ENCODE assay signal across 22 mouse cellular contexts in genomic region chr13:90939192-90939591, GRCm38 (mm10). TPM values are rescaled to one million over a fixed set of nuclear protein-coding genes. Genes with fewer than 3 reads are reported as not detected.
DNase-seq lines count a peak whose midpoint lies in the region; ATAC-seq and TF ChIP-seq lines count a peak whose summit lies in the region.
"Had no signal": no experiment of that assay in that cellular context is flagged by ENCODE, and none has a peak within 500 bp of the region (broad histone marks: within the 10 kb centered on the region; RNA-seq: fewer than 3 reads in every experiment).

No protein-coding gene starts in this region.

- TF ChIP-seq EP300 in liver, postnatal 0 days (IDR thresholded peaks at IDR 0.05; ENCODE audit: low read depth), result peak; percentile 97

- no peak overlapping the region for H3K4me3 ChIP-seq in intestine, embryonic 15.5 days (replicated peaks)
- H3K4me3 ChIP-seq in intestine, postnatal 0 days (ENCODE audit: low read depth, low read length), result no peak overlapping the region
- H3K4me3 ChIP-seq in intestine, embryonic 16.5 days (ENCODE audit: low read length), result no peak overlapping the region
- no peak overlapping the region for H3K4me3 ChIP-seq in liver, postnatal 0 days (ENCODE audit: low read depth, low read length)
- H3K4me3 ChIP-seq: embryonic facial prominence, embryonic 15.5 days; forebrain, embryonic 12.5 days; heart, embryonic 13.5 days; neural tube, embryonic 13.5 days had no signal

- H3K27ac ChIP-seq in intestine, embryonic 15.5 days, result no peak overlapping the region
- H3K27ac ChIP-seq in intestine, postnatal 0 days (ENCODE audit: low read depth, low read length), result no peak overlapping the region
- H3K27ac ChIP-seq in intestine, embryonic 16.5 days (ENCODE audit: low read length), result no peak overlapping the region
- no peak overlapping the region for H3K27ac ChIP-seq in liver, postnatal 0 days (ENCODE audit: low read depth)
- H3K27ac ChIP-seq: embryonic facial prominence, embryonic 15.5 days; forebrain, embryonic 12.5 days; heart, embryonic 13.5 days; neural tube, embryonic 13.5 days had no signal

- H3K9me3 ChIP-seq in intestine, embryonic 15.5 days, result no peaks in the 10 kb centered on the region
- no peaks in the 10 kb centered on the region for H3K9me3 ChIP-seq in intestine, postnatal 0 days (ENCODE audit: control insufficient read depth)
- H3K9me3 ChIP-seq in intestine, embryonic 16.5 days (ENCODE audit: control insufficient read depth, low read length), result no peaks in the 10 kb centered on the region
- no peaks in the 10 kb centered on the region for H3K9me3 ChIP-seq in liver, postnatal 0 days (ENCODE audit: low read length)
- H3K9me3 ChIP-seq: embryonic facial prominence, embryonic 15.5 days; forebrain, embryonic 12.5 days; heart, embryonic 13.5 days; neural tube, embryonic 13.5 days had no signal

- H3K4me1 ChIP-seq in intestine, embryonic 15.5 days (replicated peaks), result no peaks in the 10 kb centered on the region
- H3K4me1 ChIP-seq in intestine, postnatal 0 days (replicated peaks; ENCODE audit: control insufficient read depth, insufficient read depth, low read length), result no peaks in the 10 kb centered on the region
- H3K4me1 ChIP-seq in intestine, embryonic 16.5 days (ENCODE audit: control insufficient read depth, insufficient read depth, low read length), result no peaks in the 10 kb centered on the region
- H3K4me1 ChIP-seq in liver, postnatal 0 days (ENCODE audit: insufficient read depth), result no peaks in the 10 kb centered on the region
- H3K4me1 ChIP-seq: embryonic facial prominence, embryonic 15.5 days; forebrain, embryonic 12.5 days; heart, embryonic 13.5 days; neural tube, embryonic 13.5 days had no signal

- no peaks in the 10 kb centered on the region for H3K36me3 ChIP-seq in intestine, embryonic 15.5 days
- no peaks in the 10 kb centered on the region for H3K36me3 ChIP-seq in intestine, postnatal 0 days (ENCODE audit: control insufficient read depth, insufficient read depth)
- H3K36me3 ChIP-seq in intestine, embryonic 16.5 days (ENCODE audit: control insufficient read depth, insufficient read depth, low read length), result no peaks in the 10 kb centered on the region
- H3K36me3 ChIP-seq in liver, postnatal 0 days (replicated peaks; ENCODE audit: insufficient read depth, low read length), result no peaks in the 10 kb centered on the region
- H3K36me3 ChIP-seq: embryonic facial prominence, embryonic 15.5 days; forebrain, embryonic 12.5 days; heart, embryonic 13.5 days; neural tube, embryonic 13.5 days had no signal

- 46% methylated on average over 6 of the region's 6 CpGs for WGBS in intestine, embryonic 15.5 days
- WGBS in intestine, postnatal 0 days, result 41% methylated on average over 6 of the region's 6 CpGs
- WGBS in intestine, embryonic 16.5 days, result 55% methylated on average over 6 of the region's 6 CpGs
- WGBS in liver, postnatal 0 days (ENCODE audit: insufficient replicate concordance), result 18% methylated on average over 6 of the region's 6 CpGs

- DNase-seq in MEL-GATA-1-ER (ENCODE audit: extremely low read depth, low read depth), result peak; percentile 50
- peak; percentile 62 for DNase-seq in liver, postnatal 0 days
- DNase-seq in thymus, postnatal 0 days (ENCODE audit: low spot score), result no peak
- no peak for DNase-seq in urinary bladder, postnatal 36 days (ENCODE audit: low spot score in 2 of 2)
- no peak for DNase-seq in layer of hippocampus, adult 11-12 months (ENCODE audit: low spot score)
- DNase-seq: adrenal gland, adult 8-10 months; cerebellum, adult 9-11 months; gastrocnemius, postnatal 14 days; heart, postnatal 36 days; kidney, adult 8-10 months; kidney, postnatal 36 days; lung, postnatal 14 days; right cerebral cortex, postnatal 25 days had no signal

- H3K27me3 ChIP-seq in intestine, embryonic 15.5 days (replicated peaks), result no peaks in the 10 kb centered on the region
- no peaks in the 10 kb centered on the region for H3K27me3 ChIP-seq in intestine, postnatal 0 days (replicated peaks; ENCODE audit: control insufficient read depth, insufficient read depth, low read length)
- no peaks in the 10 kb centered on the region for H3K27me3 ChIP-seq in intestine, embryonic 16.5 days (replicated peaks; ENCODE audit: control insufficient read depth, insufficient read depth, low read length)
- no peaks in the 10 kb centered on the region for H3K27me3 ChIP-seq in liver, postnatal 0 days (ENCODE audit: insufficient read depth, low read length)
- H3K27me3 ChIP-seq: embryonic facial prominence, embryonic 15.5 days; forebrain, embryonic 12.5 days; heart, embryonic 13.5 days; neural tube, embryonic 13.5 days had no signal

- peak; percentile 47; the same call in 1 of the 2 replicates for ATAC-seq in intestine, embryonic 15.5 days
- ATAC-seq in intestine, postnatal 0 days, result no peak
- ATAC-seq in intestine, embryonic 16.5 days, result peak; percentile 55
- ATAC-seq in liver, postnatal 0 days, result peak; percentile 96
- ATAC-seq: hindbrain, embryonic 16.5 days had no signal

- no peak overlapping the region for H3K4me2 ChIP-seq in intestine, embryonic 15.5 days (replicated peaks)
- H3K4me2 ChIP-seq in intestine, postnatal 0 days (replicated peaks; ENCODE audit: low read depth), result no peak overlapping the region
- no peak overlapping the region for H3K4me2 ChIP-seq in intestine, embryonic 16.5 days (ENCODE audit: low read depth, low read length)
- H3K4me2 ChIP-seq in liver, postnatal 0 days (ENCODE audit: low read depth, low read length), result peak overlapping the region; percentile 1; the same call in 1 of the 2 replicates
- H3K4me2 ChIP-seq: embryonic facial prominence, embryonic 15.5 days; forebrain, embryonic 12.5 days; heart, embryonic 13.5 days; neural tube, embryonic 13.5 days had no signal

- TF ChIP-seq CTCF in intestine, postnatal 0 days (IDR thresholded peaks at IDR 0.05; ENCODE audit: low read depth), result no peak
- TF ChIP-seq CTCF in liver, postnatal 0 days (IDR thresholded peaks at IDR 0.05; ENCODE audit: low read depth), result no peak

- H3K9ac ChIP-seq in intestine, embryonic 15.5 days, result no peak overlapping the region
- H3K9ac ChIP-seq in intestine, postnatal 0 days (ENCODE audit: low read depth, low read length), result no peak overlapping the region
- H3K9ac ChIP-seq in intestine, embryonic 16.5 days (ENCODE audit: low read depth, low read length), result no peak overlapping the region
- no peak overlapping the region for H3K9ac ChIP-seq in liver, postnatal 0 days (replicated peaks)
- H3K9ac ChIP-seq: embryonic facial prominence, embryonic 15.5 days; forebrain, embryonic 12.5 days; heart, embryonic 13.5 days; neural tube, embryonic 13.5 days had no signal

RNA-seq across cellular contexts. Expression of gene Rps23, which starts 16.4 kb away (rescaled TPM):
- 222 and 261 TPM in 2 replicates for polyA plus RNA-seq in intestine, embryonic 15.5 days (2015; fragmentation: Nextera tagmentation; extraction: Ambion mirVana)
- polyA plus RNA-seq in intestine, postnatal 0 days (2015; fragmentation: Nextera tagmentation; extraction: Ambion mirVana), result 200 and 221 TPM in 2 replicates
- 163 and 165 TPM in 2 replicates for polyA plus RNA-seq in intestine, embryonic 16.5 days (2015; fragmentation: Nextera tagmentation; extraction: Ambion mirVana)
- 176 and 192 TPM in 2 replicates for polyA plus RNA-seq in liver, postnatal 0 days (2015; fragmentation: Nextera tagmentation; extraction: Ambion mirVana)
- 425 and 443 TPM in 2 replicates for polyA plus RNA-seq in thymus, postnatal 0 days (2015; fragmentation: Nextera tagmentation; extraction: Ambion mirVana)

RNA-seq across cellular contexts. Expression of gene Atp6ap1l, which starts 34.0 kb away (rescaled TPM):
- polyA plus RNA-seq in intestine, embryonic 15.5 days (2015; fragmentation: Nextera tagmentation; extraction: Ambion mirVana), result not detected in 2 replicates
- polyA plus RNA-seq in intestine, postnatal 0 days (2015; fragmentation: Nextera tagmentation; extraction: Ambion mirVana), result not detected in 2 replicates
- polyA plus RNA-seq in intestine, embryonic 16.5 days (2015; fragmentation: Nextera tagmentation; extraction: Ambion mirVana), result not detected in 2 replicates
- polyA plus RNA-seq in liver, postnatal 0 days (2015; fragmentation: Nextera tagmentation; extraction: Ambion mirVana), result 0.14 TPM in 1 of 2 replicates, not detected in the other
- 0.18 TPM in 1 of 2 replicates, not detected in the other for polyA plus RNA-seq in thymus, postnatal 0 days (2015; fragmentation: Nextera tagmentation; extraction: Ambion mirVana)
- polyA plus RNA-seq: liver, adult 2 months had no signal

Comparison
In these comparisons a context has a peak if more than half of its experiments do, and no peak if none do; other contexts are left out.
1. DNase-seq: peak in MEL-GATA-1-ER (single experiment) and liver, postnatal 0 days (single experiment); none in thymus, postnatal 0 days (single experiment), urinary bladder, postnatal 36 days (0 of 2) and layer of hippocampus, adult 11-12 months (single experiment).